Mouse (Mus musculus) limb, embryonic 13.5 days (tissue): ENCODE data around the gene Slc22a23. TPM values are rescaled to one million over a fixed set of nuclear protein-coding genes. Genes with fewer than 3 reads are reported as not detected.

Experiments used
- ATAC-seq: fragments of 200-750 bp; cut with Nextera tagmentation; 2 replicates; pipeline ENCODE4 v1.8.0; 2017; ENCODE audit warnings: low read depth, moderate number of reproducible peaks, moderate TSS enrichment; ENCODE audit not compliant: low FRiP score
- H3K27ac ChIP-seq: fragments of 300-500 bp; sonication (generic); 2 replicates; pipeline ENCODE4 v1.5.1; 2015; ENCODE audit warnings: inconsistent platforms, mild to moderate bottlenecking, moderate library complexity
- H3K27me3 ChIP-seq: fragments of 300-500 bp; sonication (generic); 2 replicates; pipeline ENCODE4 v1.6.1; 2015; ENCODE audit warnings: mild to moderate bottlenecking, inconsistent platforms
- H3K36me3 ChIP-seq: fragments of 300-500 bp; sonication (generic); 2 replicates; pipeline ENCODE4 v1.6.1; 2015; ENCODE audit warnings: inconsistent platforms, mild to moderate bottlenecking, moderate library complexity
- H3K4me1 ChIP-seq: fragments of 300-500 bp; sonication (generic); 2 replicates; pipeline ENCODE4 v1.6.1; 2015; ENCODE audit warnings: inconsistent platforms
- H3K4me2 ChIP-seq: fragments of 300-500 bp; sonication (generic); replicated peaks from 2 replicates; pipeline ENCODE4 v1.6.1; 2015; ENCODE audit warnings: inconsistent platforms, mild to moderate bottlenecking, moderate library complexity
- H3K4me3 ChIP-seq: fragments of 300-500 bp; sonication (generic); 2 replicates; pipeline ENCODE4 v1.5.1; 2015; ENCODE audit warnings: moderate library complexity, mild to moderate bottlenecking, inconsistent platforms
- H3K9ac ChIP-seq: fragments of 300-500 bp; sonication (generic); 2 replicates; pipeline ENCODE4 v1.6.1; 2015; ENCODE audit warnings: mild to moderate bottlenecking, inconsistent platforms
- H3K9me3 ChIP-seq: fragments of 300-500 bp; sonication (generic); 2 replicates; pipeline ENCODE4 v1.6.1; 2016; ENCODE audit warnings: inconsistent platforms
- WGBS: fragments of 180-500 bp; shearing (Covaris S2); methylation state at CpG from one replicate; pipeline ENCODE4 v1.1.7; 2015; 5-methylcytosine and 5-hydroxymethylcytosine counted together
- polyA plus RNA-seq: library from polyadenylated mRNA; unstranded; fragments of >200 nt; fragmentation: Nextera tagmentation; extraction: Ambion mirVana; gene quantifications from 2 replicates; pipeline ENCODE4 v1.2.1, GENCODE M21; 2015

Gene Slc22a23
- polyA plus RNA-seq, 1 experiment from 2014 or later, result 4.5 TPM

DNA sequence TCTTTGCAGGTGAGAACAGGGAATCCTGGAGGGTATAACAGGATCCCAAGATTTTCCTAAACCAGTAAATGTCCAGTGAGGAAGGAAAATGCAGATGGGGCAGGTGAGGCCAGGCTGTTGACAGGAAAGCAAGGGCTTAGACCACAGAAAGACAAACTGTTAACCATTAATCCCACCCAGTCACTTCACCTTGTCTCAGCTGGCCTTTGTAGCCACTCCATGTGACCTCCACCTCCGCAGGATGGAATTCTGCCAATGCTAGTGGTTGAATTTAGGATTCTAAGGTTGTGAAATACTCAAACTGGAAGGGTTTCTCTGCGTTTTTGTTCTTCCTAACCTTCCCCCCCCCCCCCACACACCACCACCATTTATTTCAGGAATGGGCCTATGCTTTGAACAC, 52.9 kb downstream of the Slc22a23 start:
- no peak overlapping the region for H3K4me2 ChIP-seq
- 59% methylated on average over 2 of the region's 2 CpGs for WGBS

DNA sequence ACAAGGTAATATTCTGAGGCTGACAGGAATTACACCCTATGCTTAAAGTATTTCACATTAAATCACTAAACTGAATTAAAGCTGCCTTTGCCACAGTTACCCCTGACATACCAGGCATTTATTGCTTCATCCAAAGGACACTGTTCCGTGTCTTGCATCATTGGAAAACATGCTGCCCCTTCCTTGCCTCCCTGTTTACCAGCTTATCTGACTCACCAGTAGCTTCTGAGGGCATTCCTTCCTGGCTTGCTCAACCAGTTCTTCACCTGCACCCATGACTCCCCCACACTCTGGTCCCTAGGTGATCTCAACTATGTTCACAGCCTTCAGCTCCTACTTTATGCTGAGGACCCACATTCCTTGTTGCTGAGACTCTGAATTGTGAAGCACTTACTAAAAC, 54.6 kb downstream of the Slc22a23 start:
- no peak overlapping the region for H3K9ac ChIP-seq
- ATAC-seq, result no peak
- peaks cover 8% of the 10 kb centered on the region for H3K4me1 ChIP-seq
- no peak overlapping the region for H3K4me3 ChIP-seq
- H3K36me3 ChIP-seq, result no peaks in the 10 kb centered on the region
- no peak overlapping the region for H3K27ac ChIP-seq
- H3K27me3 ChIP-seq, result no peaks in the 10 kb centered on the region
- no peak overlapping the region for H3K4me2 ChIP-seq
- H3K9me3 ChIP-seq, result no peaks in the 10 kb centered on the region
- WGBS, result 86% methylated on average over 1 of the region's 1 CpGs

More for the DNA sequence above, 52.9 kb downstream of the Slc22a23 start:
- Histone ChIP-seq H3K4me1 (peaks cover 8% of the 10 kb centered on the region), H3K36me3 (no peaks in the 10 kb centered on the region; the same call in 1 of the 2 replicates), H3K9ac (no peak overlapping the region), H3K27ac (no peak overlapping the region), H3K27me3 (no peaks in the 10 kb centered on the region), H3K4me3 (no peak overlapping the region), H3K9me3 (no peaks in the 10 kb centered on the region)
- no peak for ATAC-seq

GRCm38 (mm10) chr13:34289567-34289966, 55.4 kb downstream of the Slc22a23 start:
- no peaks in the 10 kb centered on the region for H3K27me3 ChIP-seq
- 79% methylated on average over 2 of the region's 2 CpGs for WGBS
- no peak overlapping the region for H3K27ac ChIP-seq
- H3K9ac ChIP-seq, result no peak overlapping the region
- no peaks in the 10 kb centered on the region for H3K36me3 ChIP-seq
- H3K4me1 ChIP-seq, result peaks cover 8% of the 10 kb centered on the region
- no peak overlapping the region for H3K4me3 ChIP-seq
- H3K4me2 ChIP-seq, result no peak overlapping the region
- ATAC-seq, result no peak
- H3K9me3 ChIP-seq, result no peaks in the 10 kb centered on the region

DNA sequence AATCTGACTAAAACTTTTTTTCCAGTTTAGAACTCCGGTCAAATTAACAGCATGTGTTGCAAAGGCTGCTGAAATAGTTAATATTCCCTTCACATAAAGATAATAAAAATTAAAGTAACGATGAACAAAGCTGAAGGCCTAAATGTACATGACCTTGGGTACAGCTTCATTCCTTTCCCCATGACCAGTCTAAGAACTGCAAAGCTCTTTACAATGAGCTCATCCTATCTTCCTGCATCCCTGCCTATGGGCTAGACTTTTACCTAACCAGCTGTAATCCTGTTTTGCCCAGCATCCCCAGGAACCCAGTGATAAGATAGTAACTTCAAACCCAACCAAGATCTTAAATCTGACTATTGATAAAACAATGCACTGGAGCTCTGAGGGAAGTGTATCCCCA, 56.9 kb downstream of the Slc22a23 start:
- H3K36me3 ChIP-seq, result no peaks in the 10 kb centered on the region; the same call in 1 of the 2 replicates
- no peaks in the 10 kb centered on the region for H3K27me3 ChIP-seq
- no peak overlapping the region for H3K9ac ChIP-seq
- H3K27ac ChIP-seq, result no peak overlapping the region
- WGBS, result 39% methylated on average over 2 of the region's 2 CpGs
- no peak overlapping the region for H3K4me3 ChIP-seq
- H3K9me3 ChIP-seq, result no peaks in the 10 kb centered on the region
- ATAC-seq, result no peak
- no peak overlapping the region for H3K4me2 ChIP-seq
- peaks cover 8% of the 10 kb centered on the region for H3K4me1 ChIP-seq

- Histone ChIP-seq H3K4me3 (no peak overlapping the region), H3K27me3 (no peaks in the 10 kb centered on the region), H3K27ac (no peak overlapping the region), H3K9me3 (no peaks in the 10 kb centered on the region), H3K4me1 (peaks cover 8% of the 10 kb centered on the region), H3K9ac (no peak overlapping the region), H3K4me2 (no peak overlapping the region), H3K36me3 (no peaks in the 10 kb centered on the region; the same call in 1 of the 2 replicates)
- 20% methylated on average over 9 of the region's 9 CpGs for WGBS
- no peak for ATAC-seq
Observed at GRCm38 (mm10) chr13:34287601-34288083, 57.3 kb downstream of the Slc22a23 start.

DNA sequence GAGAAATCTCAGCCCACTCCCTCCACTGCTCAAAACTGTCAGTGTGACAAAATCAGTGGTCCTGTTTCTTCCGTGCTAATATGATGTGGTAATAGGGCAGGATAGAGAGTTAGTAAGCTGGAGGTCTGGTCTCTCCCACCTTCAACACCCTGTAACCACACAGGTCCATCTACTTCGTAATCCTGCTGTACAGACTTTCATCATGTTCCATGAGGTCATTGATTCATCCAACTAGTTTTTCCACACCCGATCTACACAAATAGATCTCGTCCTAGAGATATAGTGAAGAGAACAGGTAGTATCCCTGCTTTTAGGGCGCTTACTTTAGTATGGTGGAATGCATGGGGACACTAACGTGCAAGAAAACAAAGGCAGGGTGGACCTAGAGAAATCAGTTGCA, 63.6 kb downstream of the Slc22a23 start:
- Histone ChIP-seq H3K4me3 (no peak overlapping the region), H3K4me1 (no peaks in the 10 kb centered on the region), H3K9ac (no peak overlapping the region), H3K4me2 (no peak overlapping the region), H3K9me3 (no peaks in the 10 kb centered on the region), H3K27ac (no peak overlapping the region), H3K27me3 (no peaks in the 10 kb centered on the region), H3K36me3 (no peaks in the 10 kb centered on the region; the same call in 1 of the 2 replicates)
- WGBS, result 89% methylated on average over 6 of the region's 6 CpGs
- ATAC-seq, result no peak

GRCm38 (mm10) chr13:34278759-34279270, 66.2 kb downstream of the Slc22a23 start:
- Histone ChIP-seq H3K4me3 (no peak overlapping the region), H3K4me2 (no peak overlapping the region), H3K4me1 (no peaks in the 10 kb centered on the region), H3K9ac (no peak overlapping the region), H3K36me3 (no peaks in the 10 kb centered on the region), H3K27ac (no peak overlapping the region), H3K9me3 (no peaks in the 10 kb centered on the region), H3K27me3 (no peaks in the 10 kb centered on the region)
- WGBS, result 80% methylated on average over 5 of the region's 5 CpGs
- ATAC-seq, result no peak

DNA sequence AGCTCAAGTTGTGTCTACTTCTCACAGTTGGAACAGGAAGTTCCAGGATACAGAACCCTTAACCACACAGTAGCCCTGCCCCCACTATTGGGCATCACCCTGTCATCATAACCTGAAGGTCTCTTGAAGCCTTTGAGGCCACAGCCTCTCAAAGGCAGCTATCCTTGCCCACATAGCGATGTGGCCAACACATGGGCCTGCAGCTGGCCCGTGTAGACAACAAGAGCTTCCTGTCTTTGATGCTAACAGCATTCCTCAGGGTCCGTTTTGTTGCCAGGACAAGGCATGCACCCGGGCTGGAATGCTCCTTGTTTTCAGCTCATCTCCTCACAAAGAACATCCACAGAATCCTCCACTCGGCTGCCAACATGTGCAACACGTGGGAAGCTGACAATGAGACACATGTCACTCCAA, 66.7 kb downstream of the Slc22a23 start:
- Histone ChIP-seq H3K27me3 (no peaks in the 10 kb centered on the region), H3K4me1 (no peaks in the 10 kb centered on the region), H3K27ac (no peak overlapping the region), H3K36me3 (no peaks in the 10 kb centered on the region), H3K4me3 (no peak overlapping the region), H3K4me2 (no peak overlapping the region), H3K9me3 (no peaks in the 10 kb centered on the region), H3K9ac (no peak overlapping the region)
- ATAC-seq, result no peak
- WGBS, result 72% methylated on average over 6 of the region's 6 CpGs

GRCm38 (mm10) chr13:34277611-34278010, 67.4 kb downstream of the Slc22a23 start:
- H3K27ac ChIP-seq, result no peak overlapping the region
- no peak overlapping the region for H3K4me2 ChIP-seq
- no peak overlapping the region for H3K4me3 ChIP-seq
- no peak overlapping the region for H3K9ac ChIP-seq
- peaks cover 3% of the 10 kb centered on the region; the same call in 1 of the 2 replicates for H3K4me1 ChIP-seq
- 91% methylated on average over 2 of the region's 2 CpGs for WGBS
- ATAC-seq, result no peak
- no peaks in the 10 kb centered on the region for H3K36me3 ChIP-seq
- no peaks in the 10 kb centered on the region for H3K27me3 ChIP-seq
- no peaks in the 10 kb centered on the region for H3K9me3 ChIP-seq

GRCm38 (mm10) chr13:34277001-34277400, 68.0 kb downstream of the Slc22a23 start:
- Histone ChIP-seq H3K4me1 (peaks cover 9% of the 10 kb centered on the region), H3K4me2 (no peak overlapping the region), H3K4me3 (no peak overlapping the region), H3K27ac (no peak overlapping the region), H3K9me3 (no peaks in the 10 kb centered on the region), H3K36me3 (no peaks in the 10 kb centered on the region), H3K27me3 (no peaks in the 10 kb centered on the region), H3K9ac (no peak overlapping the region)
- WGBS, result 78% methylated on average over 3 of the region's 3 CpGs
- ATAC-seq, result no peak

- H3K27ac ChIP-seq, result no peak overlapping the region
- no peak overlapping the region for H3K9ac ChIP-seq
- H3K4me1 ChIP-seq, result peaks cover 17% of the 10 kb centered on the region
- no peaks in the 10 kb centered on the region for H3K36me3 ChIP-seq
- no peaks in the 10 kb centered on the region for H3K27me3 ChIP-seq
- H3K9me3 ChIP-seq, result no peaks in the 10 kb centered on the region
- WGBS, result 92% methylated on average over 1 of the region's 1 CpGs
- H3K4me3 ChIP-seq, result no peak overlapping the region
- ATAC-seq, result no peak
- no peak overlapping the region for H3K4me2 ChIP-seq
Observed at GRCm38 (mm10) chr13:34274890-34275289, 70.1 kb downstream of the Slc22a23 start.

GRCm38 (mm10) chr13:34274417-34274816, 70.6 kb downstream of the Slc22a23 start:
- no peak overlapping the region for H3K4me3 ChIP-seq
- WGBS, result 84% methylated on average over 2 of the region's 2 CpGs
- H3K36me3 ChIP-seq, result no peaks in the 10 kb centered on the region
- H3K27ac ChIP-seq, result no peak overlapping the region
- H3K9ac ChIP-seq, result no peak overlapping the region
- no peak overlapping the region for H3K4me2 ChIP-seq
- H3K27me3 ChIP-seq, result no peaks in the 10 kb centered on the region
- H3K4me1 ChIP-seq, result peaks cover 18% of the 10 kb centered on the region
- H3K9me3 ChIP-seq, result no peaks in the 10 kb centered on the region
- ATAC-seq, result no peak
